Mouse (Mus musculus): ENCODE results near the gene Rnf187. TPM values are rescaled to one million over a fixed set of nuclear protein-coding genes. Genes with fewer than 3 reads are reported as not detected.

The Rnf187 gene
- polyA plus RNA-seq, 1 experiment from 2014 or later, result 563 TPM

DNA sequence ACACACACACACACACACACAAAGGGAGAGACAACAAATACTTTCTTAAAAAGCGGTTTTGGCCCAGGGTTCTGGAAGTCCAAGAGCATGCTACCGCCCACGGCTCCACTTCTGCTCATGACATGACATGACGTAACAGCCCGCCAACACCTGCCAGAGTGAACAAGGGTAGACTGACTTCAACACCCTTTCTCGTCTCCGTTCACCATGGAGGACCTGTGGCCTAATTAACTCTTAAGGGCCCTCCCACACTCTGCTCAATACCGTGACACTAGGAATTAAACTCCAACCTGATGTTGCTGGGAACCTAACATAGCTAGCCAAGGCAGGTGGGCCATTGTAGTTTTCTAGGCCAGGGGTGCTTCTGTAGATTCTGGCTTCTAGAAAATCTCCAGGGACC, 30.3 kb upstream of the Rnf187 start:
- no peaks in the 10 kb centered on the region for H3K27me3 ChIP-seq (replicated peaks; ENCODE audit: control insufficient read depth, insufficient read depth, low read length)
- 86% methylated on average over 8 of the region's 8 CpGs for WGBS

GRCm38 (mm10) chr11:58968551-58968950, 29.8 kb upstream of the Rnf187 start:
- H3K36me3 ChIP-seq (ENCODE audit: control insufficient read depth, insufficient read depth, low read length), result peaks cover 5% of the 10 kb centered on the region; the same call in 1 of the 2 replicates
- H3K27me3 ChIP-seq (replicated peaks; ENCODE audit: control insufficient read depth, insufficient read depth, low read length), result no peaks in the 10 kb centered on the region
- H3K4me1 ChIP-seq (ENCODE audit: control insufficient read depth, insufficient read depth, low read depth, low read length), result no peaks in the 10 kb centered on the region; the same call in 1 of the 2 replicates
- H3K4me3 ChIP-seq (ENCODE audit: low read length), result no peak overlapping the region
- 87% methylated on average over 7 of the region's 7 CpGs for WGBS
- no peak overlapping the region for H3K4me2 ChIP-seq (ENCODE audit: low read length)
- H3K9ac ChIP-seq (ENCODE audit: low read depth, low read length), result no peak overlapping the region
- no peaks in the 10 kb centered on the region for H3K9me3 ChIP-seq (ENCODE audit: control insufficient read depth, low read length)
- 0 out of 2 replicates have a peak, but pooled peaks have one; percentile 41 for ATAC-seq
- no peak overlapping the region for H3K27ac ChIP-seq (ENCODE audit: low read depth, low read length)

More for the DNA sequence above, 30.3 kb upstream of the Rnf187 start:
- H3K36me3 ChIP-seq (ENCODE audit: control insufficient read depth, insufficient read depth, low read length), result peaks cover 5% of the 10 kb centered on the region; the same call in 1 of the 2 replicates
- no peak for ATAC-seq
- H3K4me1 ChIP-seq (ENCODE audit: control insufficient read depth, insufficient read depth, low read depth, low read length), result no peaks in the 10 kb centered on the region
- H3K4me2 ChIP-seq (ENCODE audit: low read length), result no peak overlapping the region
- no peaks in the 10 kb centered on the region for H3K9me3 ChIP-seq (ENCODE audit: control insufficient read depth, low read length)
- H3K9ac ChIP-seq (ENCODE audit: low read depth, low read length), result no peak overlapping the region
- no peak overlapping the region for H3K27ac ChIP-seq (ENCODE audit: low read depth, low read length)
- no peak overlapping the region for H3K4me3 ChIP-seq (ENCODE audit: low read length)

DNA sequence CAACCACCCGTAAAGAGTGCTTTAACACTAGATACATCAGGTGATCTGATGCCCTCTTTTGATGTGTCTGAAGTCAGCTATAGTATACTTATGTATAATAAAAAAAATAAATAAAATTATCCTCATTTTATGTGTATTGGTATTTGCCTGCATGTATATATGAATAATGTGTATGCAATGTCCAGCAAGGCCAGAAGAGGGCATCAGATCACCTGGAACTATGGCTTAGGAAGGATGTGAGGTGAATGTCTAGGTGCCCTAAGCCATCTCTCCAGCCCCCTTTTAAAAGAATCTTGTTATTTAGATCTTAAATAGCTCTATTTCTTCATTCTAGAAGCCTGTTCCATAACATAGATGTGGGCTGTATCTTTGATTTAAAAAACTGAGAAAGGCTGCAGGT, 28.6 kb upstream of the Rnf187 start:
- 88% methylated on average over 1 of the region's 1 CpGs for WGBS
- no peak overlapping the region for H3K27ac ChIP-seq (ENCODE audit: low read depth, low read length)

DNA sequence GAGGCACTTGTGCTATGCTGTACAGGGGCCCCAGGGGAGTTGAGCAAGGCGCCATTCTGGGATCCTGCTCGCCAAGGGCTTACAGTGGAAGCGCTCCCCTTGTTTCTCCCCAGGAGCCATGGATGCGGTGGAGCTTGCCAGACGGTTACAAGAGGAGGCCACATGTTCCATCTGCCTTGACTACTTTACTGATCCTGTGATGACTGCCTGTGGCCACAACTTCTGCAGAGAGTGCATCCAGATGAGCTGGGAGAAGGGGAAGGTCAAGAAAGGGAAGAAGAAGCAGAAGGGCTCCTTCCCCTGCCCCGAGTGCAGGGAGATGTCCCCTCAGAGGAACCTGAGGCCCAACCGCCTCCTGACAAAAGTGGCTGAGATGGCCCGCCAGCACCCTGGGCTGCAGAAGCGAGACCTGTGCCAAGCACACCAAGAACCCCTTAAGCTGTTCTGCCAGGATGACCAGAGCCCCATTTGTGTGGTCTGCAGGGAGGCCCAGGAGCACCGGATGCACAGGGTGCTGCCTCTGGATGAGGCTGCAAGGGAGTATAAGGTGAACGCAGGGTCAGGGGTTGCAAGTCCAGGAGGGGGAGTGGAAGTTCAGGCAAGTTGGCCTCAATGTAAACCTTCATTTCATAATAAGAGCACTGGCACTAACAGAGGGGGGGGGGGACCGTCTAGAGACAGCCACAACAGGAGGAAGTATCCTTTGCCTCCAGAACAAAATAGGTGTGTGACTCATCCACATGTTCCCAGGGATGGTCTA, 26.5 kb upstream of the Rnf187 start:
- Histone ChIP-seq H3K36me3 (ENCODE audit: control insufficient read depth, insufficient read depth, low read length) (0 out of 2 replicates have a peak, but pooled peaks cover 2% of the 10 kb centered on the region), H3K4me3 (ENCODE audit: low read length) (no peak overlapping the region), H3K4me2 (ENCODE audit: low read length) (no peak overlapping the region), H3K27me3 (replicated peaks; ENCODE audit: control insufficient read depth, insufficient read depth, low read length) (no peaks in the 10 kb centered on the region), H3K27ac (ENCODE audit: low read depth, low read length) (no peak overlapping the region), H3K9me3 (ENCODE audit: control insufficient read depth, low read length) (0 out of 2 replicates have a peak, but pooled peaks cover 2% of the 10 kb centered on the region), H3K4me1 (ENCODE audit: control insufficient read depth, insufficient read depth, low read depth, low read length) (no peaks in the 10 kb centered on the region; the same call in 1 of the 2 replicates), H3K9ac (ENCODE audit: low read depth, low read length) (no peak overlapping the region)
- no peak for ATAC-seq
- 44% methylated on average over 12 of the region's 12 CpGs for WGBS

More for the DNA sequence above, 28.6 kb upstream of the Rnf187 start:
- Histone ChIP-seq H3K4me2 (ENCODE audit: low read length) (no peak overlapping the region), H3K27me3 (replicated peaks; ENCODE audit: control insufficient read depth, insufficient read depth, low read length) (no peaks in the 10 kb centered on the region), H3K9ac (ENCODE audit: low read depth, low read length) (no peak overlapping the region), H3K4me3 (ENCODE audit: low read length) (no peak overlapping the region), H3K36me3 (ENCODE audit: control insufficient read depth, insufficient read depth, low read length) (0 out of 2 replicates have a peak, but pooled peaks cover 2% of the 10 kb centered on the region), H3K9me3 (ENCODE audit: control insufficient read depth, low read length) (no peaks in the 10 kb centered on the region), H3K4me1 (ENCODE audit: control insufficient read depth, insufficient read depth, low read depth, low read length) (no peaks in the 10 kb centered on the region; the same call in 1 of the 2 replicates)
- no peak for ATAC-seq

GRCm38 (mm10) chr11:58964216-58964615, 25.5 kb upstream of the Rnf187 start:
- WGBS, result 91% methylated on average over 7 of the region's 7 CpGs
- no peak overlapping the region for H3K27ac ChIP-seq (ENCODE audit: low read depth, low read length)
- no peak overlapping the region for H3K4me2 ChIP-seq (ENCODE audit: low read length)
- H3K9ac ChIP-seq (ENCODE audit: low read depth, low read length), result no peak overlapping the region
- no peak for ATAC-seq
- peaks cover 6% of the 10 kb centered on the region for H3K4me1 ChIP-seq (ENCODE audit: control insufficient read depth, insufficient read depth, low read depth, low read length)
- H3K4me3 ChIP-seq (ENCODE audit: low read length), result no peak overlapping the region
- 0 out of 2 replicates have a peak, but pooled peaks cover 2% of the 10 kb centered on the region for H3K36me3 ChIP-seq (ENCODE audit: control insufficient read depth, insufficient read depth, low read length)
- H3K27me3 ChIP-seq (replicated peaks; ENCODE audit: control insufficient read depth, insufficient read depth, low read length), result no peaks in the 10 kb centered on the region
- H3K9me3 ChIP-seq (ENCODE audit: control insufficient read depth, low read length), result 0 out of 2 replicates have a peak, but pooled peaks cover 2% of the 10 kb centered on the region

- H3K27me3 ChIP-seq (replicated peaks; ENCODE audit: control insufficient read depth, insufficient read depth, low read length), result no peaks in the 10 kb centered on the region
- 0 out of 2 replicates have a peak, but pooled peaks cover 2% of the 10 kb centered on the region for H3K36me3 ChIP-seq (ENCODE audit: control insufficient read depth, insufficient read depth, low read length)
- no peak overlapping the region for H3K27ac ChIP-seq (ENCODE audit: low read depth, low read length)
- H3K9ac ChIP-seq (ENCODE audit: low read depth, low read length), result no peak overlapping the region
- 0 out of 2 replicates have a peak, but pooled peaks cover 2% of the 10 kb centered on the region for H3K9me3 ChIP-seq (ENCODE audit: control insufficient read depth, low read length)
- ATAC-seq, result peak; percentile 21; the same call in 1 of the 2 replicates
- H3K4me3 ChIP-seq (ENCODE audit: low read length), result no peak overlapping the region
- peaks cover 10% of the 10 kb centered on the region for H3K4me1 ChIP-seq (ENCODE audit: control insufficient read depth, insufficient read depth, low read depth, low read length)
- H3K4me2 ChIP-seq (ENCODE audit: low read length), result no peak overlapping the region
- 35% methylated on average over 17 of the region's 17 CpGs for WGBS
Observed at GRCm38 (mm10) chr11:58963543-58963942, 24.8 kb upstream of the Rnf187 start.

DNA sequence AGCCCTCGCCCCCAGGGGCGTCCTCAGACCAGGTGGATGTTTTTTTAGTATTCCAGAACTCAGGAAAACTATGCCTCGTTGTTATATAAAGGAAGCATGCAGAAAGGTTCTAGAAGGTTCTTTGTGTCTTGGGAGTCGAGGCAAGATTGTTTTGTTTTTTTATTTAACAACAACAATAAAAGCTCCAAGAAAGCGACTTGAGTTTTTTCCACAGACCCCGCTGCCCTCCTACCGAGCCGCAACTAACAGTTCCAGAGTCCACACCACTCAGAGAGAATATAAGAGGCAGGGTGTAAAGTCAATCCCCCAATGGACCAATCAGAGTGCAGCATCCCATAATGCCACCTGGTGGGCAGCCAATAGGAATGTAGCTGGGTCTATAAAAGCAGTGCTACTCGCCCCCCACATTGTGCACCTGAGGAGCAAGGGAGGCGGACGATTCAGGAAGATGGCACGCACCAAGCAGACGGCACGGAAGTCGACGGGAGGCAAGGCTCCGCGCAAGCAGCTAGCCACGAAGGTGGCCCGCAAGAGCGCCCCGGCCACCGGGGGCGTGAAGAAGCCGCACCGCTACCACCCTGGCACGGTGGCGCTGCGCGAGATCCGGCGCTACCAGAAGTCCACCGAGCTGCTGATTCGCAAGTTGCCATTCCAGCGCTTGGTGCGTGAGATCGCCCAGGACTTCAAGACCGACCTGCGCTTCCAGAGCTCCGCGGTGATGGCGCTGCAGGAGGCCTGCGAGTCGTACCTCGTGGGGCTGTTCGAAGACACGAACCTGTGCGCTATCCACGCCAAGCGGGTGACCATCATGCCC, 22.9 kb upstream of the Rnf187 start:
- Histone ChIP-seq H3K9me3 (ENCODE audit: control insufficient read depth, low read length) (0 out of 2 replicates have a peak, but pooled peaks cover 2% of the 10 kb centered on the region), H3K4me2 (ENCODE audit: low read length) (no peak overlapping the region), H3K27me3 (replicated peaks; ENCODE audit: control insufficient read depth, insufficient read depth, low read length) (no peaks in the 10 kb centered on the region), H3K4me3 (ENCODE audit: low read length) (no peak overlapping the region), H3K9ac (ENCODE audit: low read depth, low read length) (no peak overlapping the region), H3K27ac (ENCODE audit: low read depth, low read length) (no peak overlapping the region), H3K36me3 (ENCODE audit: control insufficient read depth, insufficient read depth, low read length) (no peaks in the 10 kb centered on the region; the same call in 1 of the 2 replicates), H3K4me1 (ENCODE audit: control insufficient read depth, insufficient read depth, low read depth, low read length) (peaks cover 28% of the 10 kb centered on the region)
- 60% methylated on average over 50 of the region's 50 CpGs for WGBS
- ATAC-seq, result no peak

DNA sequence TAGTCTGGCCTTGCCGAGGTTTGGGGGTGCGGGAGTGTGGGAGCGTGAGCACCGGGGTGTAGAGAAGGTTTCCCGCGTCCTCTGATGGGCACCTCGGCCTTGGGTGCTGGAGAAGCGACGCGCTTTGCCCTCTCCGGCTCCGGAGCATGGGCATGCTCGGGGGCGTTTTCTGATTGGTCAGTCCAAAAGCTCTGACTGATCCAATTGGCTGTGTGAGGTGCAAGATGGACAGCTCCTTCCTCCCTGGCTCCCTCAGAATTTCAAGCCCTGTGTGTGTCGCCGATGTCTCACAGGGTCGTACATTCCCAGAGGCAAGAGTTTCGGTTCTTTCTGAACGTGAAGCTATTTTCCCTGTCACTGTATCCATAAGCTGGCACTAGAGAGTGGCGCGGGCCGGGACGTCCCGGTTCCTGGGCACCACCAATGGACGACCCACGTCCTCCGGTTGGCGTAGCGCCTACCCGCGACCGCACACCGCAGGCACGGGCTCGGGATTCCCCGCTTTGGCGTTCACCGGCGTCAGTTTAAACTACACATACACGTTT, 21.3 kb upstream of the Rnf187 start:
- Histone ChIP-seq H3K9ac (ENCODE audit: low read depth, low read length) (peak overlapping the region; percentile 70), H3K4me3 (ENCODE audit: low read length) (peak overlapping the region; percentile 57), H3K36me3 (ENCODE audit: control insufficient read depth, insufficient read depth, low read length) (no peaks in the 10 kb centered on the region; the same call in 1 of the 2 replicates), H3K9me3 (ENCODE audit: control insufficient read depth, low read length) (0 out of 2 replicates have a peak, but pooled peaks cover 2% of the 10 kb centered on the region), H3K27ac (ENCODE audit: low read depth, low read length) (peak overlapping the region; percentile 82), H3K4me1 (ENCODE audit: control insufficient read depth, insufficient read depth, low read depth, low read length) (peaks cover 32% of the 10 kb centered on the region), H3K4me2 (ENCODE audit: low read length) (peak overlapping the region; percentile 89), H3K27me3 (replicated peaks; ENCODE audit: control insufficient read depth, insufficient read depth, low read length) (no peaks in the 10 kb centered on the region)
- peak; percentile 92 for ATAC-seq
- WGBS, result 0% methylated on average over 40 of the region's 40 CpGs

All from hindbrain, embryonic 16.5 days (tissue).